Mouse (Mus musculus) cortical plate, adult 2 months (tissue): Measurements from ENCODE around the gene Lamc1.

ENCODE experiments used
- CTCF ChIP-seq: fragments of 200-500 bp; IDR thresholded peaks from 2 replicates; pipeline ENCODE4 v1.5.1; 2011; ENCODE audit warnings: mild to moderate bottlenecking, control low read depth, low read length; ENCODE audit not compliant: insufficient read depth; ENCODE audit errors: extremely low read depth
- POLR2A ChIP-seq: fragments of 200-500 bp; IDR thresholded peaks from 2 replicates; pipeline ENCODE4 v1.6.1; 2011; ENCODE audit warnings: mild to moderate bottlenecking, low read length, control low read depth; ENCODE audit not compliant: insufficient read depth; ENCODE audit errors: extremely low read depth

GRCm38 (mm10) chr1:153227096-153227495, 105.5 kb downstream of the Lamc1 start:
- TF ChIP-seq CTCF (no peak), POLR2A (no peak)
